Mouse (Mus musculus) Patski (cell line): Measurements from ENCODE around the gene Gm9903. TPM values are rescaled to one million over a fixed set of nuclear protein-coding genes. Genes with fewer than 3 reads are reported as not detected.

ENCODE experiments used
- ATAC-seq: fragments of 100-300 bp; one replicate; pipeline ENCODE4 v1.8.0; 2021
- CTCF ChIA-PET: fragments of 350-600 bp; sonication (Branson Sonifier 250); formaldehyde crosslinking; loops from one replicate; lab custom pipeline; 2022; ENCODE audit warnings: inconsistent platforms; lab: Charles Lee
- POLR2A ChIA-PET: fragments of 350-600 bp; sonication (Branson Sonifier 250); formaldehyde crosslinking; loops from one replicate; lab custom pipeline; 2022; ENCODE audit warnings: antibody characterized with exemption, inconsistent platforms; lab: Charles Lee
- DNase-seq: peaks from one replicate; pipeline ENCODE4 v3.0.0-alpha.2; 2011; ENCODE audit warnings: low read depth, low spot score
- H3K27me3 ChIP-seq: fragments of 371-371 bp; one replicate; pipeline ENCODE4 v1.5.1; 2021
- CTCF ChIP-seq: fragments of 100-300 bp; IDR thresholded peaks from one replicate; pipeline ENCODE4 v1.5.1; 2021
- in situ Hi-C: fragments of 300-500 bp; cut with MboI; formaldehyde crosslinking; loops from 3 replicates; pipeline ENCODE4 v1.11.1; 2018; ENCODE audit warnings: low pct_unique_long_range_greater_than_20kb, mixed read lengths
- polyA plus RNA-seq: library from polyadenylated mRNA; unstranded; gene quantifications from one replicate; pipeline ENCODE4 v1.2.3, GENCODE M21; 2021

Gm9903 gene
- polyA plus RNA-seq, 1 experiment from 2014 or later, result 0.56 TPM

- POLR2A ChIA-PET, result interaction anchor here (1.0 kb wide), 1 partner anchor 19 kb away, joined by 3 read pairs; no protein-coding TSS in a partner anchor
- in situ Hi-C loops, result no loop called here
- ATAC-seq (no peak), DNase-seq (no peak)
- CTCF ChIA-PET, result interaction anchor here (0.9 kb wide), 1 partner anchor 14 kb away, joined by 3 read pairs; no protein-coding TSS in a partner anchor
- TF ChIP-seq CTCF, result no peak
- no peaks in the 10 kb centered on the region for H3K27me3 ChIP-seq
Observed at GRCm38 (mm10) chr5:33656739-33657138, 27.0 kb downstream of the Gm9903 start.

GRCm38 (mm10) chr5:33657251-33657786 lies 27.6 kb downstream of the Gm9903 start:
- in situ Hi-C loops, result no loop called here

GRCm38 (mm10) chr5:33657787-33658663 lies 28.3 kb downstream of the Gm9903 start, which contains the start of the genes Tacc3 and Tmem129:
Tacc3 (plus strand) TSS chr5:33658128.
Tmem129 (minus strand) TSS chr5:33658416.
- H3K27me3 ChIP-seq, result no peaks in the 10 kb centered on the region
- CTCF ChIA-PET, result no interaction called here
- no peak for TF ChIP-seq CTCF
- in situ Hi-C loops, result no loop called here
- ATAC-seq (peak; percentile 93), DNase-seq (peak; percentile 98)
- POLR2A ChIA-PET, result no interaction called here

More at GRCm38 (mm10) chr5:33657251-33657786, 27.6 kb downstream of the Gm9903 start:
- peak; percentile 37 for ATAC-seq
- no peak for TF ChIP-seq CTCF
- POLR2A ChIA-PET, result interaction anchor here (1.0 kb wide), 1 partner anchor 19 kb away, joined by 3 read pairs; no protein-coding TSS in a partner anchor
- CTCF ChIA-PET, result interaction anchor here (0.9 kb wide), 1 partner anchor 14 kb away, joined by 3 read pairs; no protein-coding TSS in a partner anchor
- DNase-seq, result no peak
- H3K27me3 ChIP-seq, result no peaks in the 10 kb centered on the region

GRCm38 (mm10) chr5:33658664-33659050 lies 28.9 kb downstream of the Gm9903 start:
- DNase-seq (no peak), ATAC-seq (no peak)
- POLR2A ChIA-PET, result no interaction called here
- H3K27me3 ChIP-seq, result no peaks in the 10 kb centered on the region
- in situ Hi-C loops, result no loop called here
- no peak for TF ChIP-seq CTCF
- CTCF ChIA-PET, result no interaction called here

GRCm38 (mm10) chr5:33668223-33668622 lies 38.5 kb downstream of the Gm9903 start:
- ChIA-PET CTCF (interaction anchor here (0.8 to 2.0 kb wide), 5 partner anchors 16 to 180 kb away, joined by 3 to 9 read pairs (median 4); no protein-coding TSS in a partner anchor), POLR2A (no interaction called here)
- ATAC-seq (peak; percentile 58), DNase-seq (no peak)
- TF ChIP-seq CTCF, result peak; percentile 67
- H3K27me3 ChIP-seq, result no peaks in the 10 kb centered on the region
- in situ Hi-C loops, result no loop called here

GRCm38 (mm10) chr5:33671659-33672058 lies 41.9 kb downstream of the Gm9903 start:
- no peak for ATAC-seq
- no peak for DNase-seq
- H3K27me3 ChIP-seq, result no peaks in the 10 kb centered on the region
- ChIA-PET CTCF (interaction anchor here (1.0 to 2.3 kb wide), 4 partner anchors 13 to 66 kb away, joined by 3 to 6 read pairs (median 4); no protein-coding TSS in a partner anchor), POLR2A (no interaction called here)
- in situ Hi-C loops, result loop anchor here (10.0 kb wide), 1 partner anchor 263 kb away; the partner anchor contains the start of gene Nelfa
- TF ChIP-seq CTCF, result no peak

GRCm38 (mm10) chr5:33674439-33674838 lies 44.7 kb downstream of the Gm9903 start:
- in situ Hi-C loops, result loop anchor here (10.0 kb wide), 1 partner anchor 260 kb away; the partner anchor contains the start of gene Nelfa
- ATAC-seq (no peak), DNase-seq (no peak)

GRCm38 (mm10) chr5:33675964-33676363 lies 46.2 kb downstream of the Gm9903 start:
- in situ Hi-C loops, result loop anchor here (5.0 to 10.0 kb wide), 2 partner anchors 66 to 259 kb away; partner anchors contain the start of gene Nelfa
- H3K27me3 ChIP-seq, result no peaks in the 10 kb centered on the region
- DNase-seq (no peak), ATAC-seq (no peak)
- POLR2A ChIA-PET, result no interaction called here
- peak; percentile 90 for TF ChIP-seq CTCF
- CTCF ChIA-PET, result interaction anchor here (0.7 to 2.8 kb wide), 18 partner anchors 9 to 71 kb away, joined by 3 to 21 read pairs (median 4); partner anchors contain the start of gene Slbp

More at GRCm38 (mm10) chr5:33674439-33674838, 44.7 kb downstream of the Gm9903 start:
- H3K27me3 ChIP-seq, result no peaks in the 10 kb centered on the region
- no peak for TF ChIP-seq CTCF
- POLR2A ChIA-PET, result interaction anchor here (1.2 kb wide), 1 partner anchor 33 kb away, joined by 3 read pairs; no protein-coding TSS in a partner anchor
- CTCF ChIA-PET, result interaction anchor here (1.6 to 2.8 kb wide), 5 partner anchors 8 to 65 kb away, joined by 3 to 21 read pairs (median 7); no protein-coding TSS in a partner anchor

GRCm38 (mm10) chr5:33678244-33678643 lies 48.5 kb downstream of the Gm9903 start:
- CTCF ChIA-PET, result interaction anchor here (1.0 to 3.0 kb wide), 6 partner anchors 8 to 61 kb away, joined by 3 to 14 read pairs (median 4); no protein-coding TSS in a partner anchor
- no peak for ATAC-seq
- TF ChIP-seq CTCF, result no peak
- POLR2A ChIA-PET, result interaction anchor here (0.7 to 1.5 kb wide), 2 partner anchors 17 to 19 kb away, joined by 3 read pairs; no protein-coding TSS in a partner anchor
- in situ Hi-C loops, result loop anchor here (5.0 to 10.0 kb wide), 2 partner anchors 64 to 257 kb away; partner anchors contain the start of gene Nelfa
- no peaks in the 10 kb centered on the region for H3K27me3 ChIP-seq
- no peak for DNase-seq

- no peak for TF ChIP-seq CTCF
- no peak for DNase-seq
- ATAC-seq, result no peak
- ChIA-PET CTCF (no interaction called here), POLR2A (no interaction called here)
- in situ Hi-C loops, result no loop called here
- no peaks in the 10 kb centered on the region for H3K27me3 ChIP-seq
Observed at GRCm38 (mm10) chr5:33681044-33681443, 51.3 kb downstream of the Gm9903 start.

Other genes starting within 250 kb of the Gm9903 start
- gene Nkx1-1, start 195.9 kb upstream of the Gm9903 start, polyA plus RNA-seq, result not detected
- 48.0 TPM for gene Fam53a, start 290 bp upstream of the Gm9903 start, polyA plus RNA-seq
- 77.3 TPM for gene Slbp, start 22.6 kb downstream of the Gm9903 start, polyA plus RNA-seq
- gene Tacc3, start 28.2 kb downstream of the Gm9903 start, polyA plus RNA-seq, result 63.4 TPM
- gene Tmem129, start 28.5 kb downstream of the Gm9903 start, polyA plus RNA-seq, result 40.5 TPM
- 3.7 TPM for gene Fgfr3, start 91.7 kb downstream of the Gm9903 start, polyA plus RNA-seq
- 64.9 TPM for gene Letm1, start 152.9 kb downstream of the Gm9903 start, polyA plus RNA-seq
- 69.6 TPM for gene Nsd2, start 190.8 kb downstream of the Gm9903 start, polyA plus RNA-seq